Mouse (Mus musculus) bone marrow, adult 2 months (tissue): Measurements from ENCODE around the gene Fate1. TPM values are rescaled to one million over a fixed set of nuclear protein-coding genes. Genes with fewer than 3 reads are reported as not detected.

Experiments
- H3K27ac ChIP-seq: fragments of 200-500 bp; 2 replicates; pipeline ENCODE4 v1.5.1; 2012; ENCODE audit warnings: low read depth, mild to moderate bottlenecking, control low read depth, inconsistent platforms, low read length; ENCODE audit not compliant: control insufficient read depth, poor library complexity, insufficient read depth
- H3K4me1 ChIP-seq: fragments of 200-500 bp; 2 replicates; pipeline ENCODE4 v1.6.1; 2011; ENCODE audit warnings: low read length; ENCODE audit not compliant: control insufficient read depth, insufficient read depth
- H3K4me3 ChIP-seq: fragments of 200-500 bp; replicated peaks from 2 replicates; pipeline ENCODE3; 2011; ENCODE audit warnings: mild to moderate bottlenecking, low read depth, low read length, control low read depth; ENCODE audit not compliant: control insufficient read depth
- CTCF ChIP-seq: fragments of 200-500 bp; IDR thresholded peaks from 2 replicates; pipeline ENCODE4 v1.5.1; 2011; ENCODE audit warnings: low read length, control low read depth; ENCODE audit not compliant: control insufficient read depth, insufficient read depth
- POLR2A ChIP-seq: fragments of 200-500 bp; IDR thresholded peaks from 2 replicates; pipeline ENCODE4 v1.6.1; 2011; ENCODE audit warnings: low read depth, mild to moderate bottlenecking, control low read depth, low read length, borderline replicate concordance; ENCODE audit not compliant: control insufficient read depth
- whole genome bisulfite sequencing: fragments of 180-500 bp; shearing (Covaris S2); methylation state at CpG from one replicate; pipeline ENCODE4 v1.1.7; 2018; 5-methylcytosine and 5-hydroxymethylcytosine counted together
- polyA plus RNA-seq: library from polyadenylated mRNA; stranded (reverse); fragments of >200 nt; gene quantifications from 2 replicates; pipeline ENCODE4 v1.2.4, GENCODE M21; 2011; ENCODE audit warnings: low replicate concordance; ENCODE audit not compliant: missing spikeins, insufficient read depth, insufficient read length

The Fate1 gene
- polyA plus RNA-seq, 1 experiment, result not detected

DNA sequence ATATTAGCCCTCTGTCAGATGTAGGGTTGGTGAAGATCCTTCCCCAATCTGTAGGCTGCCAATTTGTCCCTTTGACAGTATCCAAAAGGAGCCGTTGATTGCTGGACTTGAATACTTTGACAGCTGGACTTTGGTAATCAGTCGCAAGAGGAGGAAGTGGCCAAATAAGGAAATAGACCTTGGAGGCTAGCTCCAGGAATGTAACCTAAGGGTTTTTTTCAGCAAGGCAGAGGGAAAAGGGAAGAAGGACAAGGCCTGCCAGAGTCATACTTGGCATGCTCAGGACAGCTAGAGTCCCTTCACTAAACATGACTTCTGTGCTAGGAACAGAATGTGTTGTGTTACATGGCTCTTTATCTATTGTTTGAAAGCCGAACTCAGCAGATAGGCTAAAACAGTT, 7.7 kb downstream of the Fate1 start:
- Histone ChIP-seq H3K27ac (no peak overlapping the region), H3K4me3 (no peak overlapping the region), H3K4me1 (no peaks in the 10 kb centered on the region)
- WGBS, result 62% methylated on average over 3 of the region's 3 CpGs
- no peak for TF ChIP-seq POLR2A
- TF ChIP-seq CTCF, result no peak

DNA sequence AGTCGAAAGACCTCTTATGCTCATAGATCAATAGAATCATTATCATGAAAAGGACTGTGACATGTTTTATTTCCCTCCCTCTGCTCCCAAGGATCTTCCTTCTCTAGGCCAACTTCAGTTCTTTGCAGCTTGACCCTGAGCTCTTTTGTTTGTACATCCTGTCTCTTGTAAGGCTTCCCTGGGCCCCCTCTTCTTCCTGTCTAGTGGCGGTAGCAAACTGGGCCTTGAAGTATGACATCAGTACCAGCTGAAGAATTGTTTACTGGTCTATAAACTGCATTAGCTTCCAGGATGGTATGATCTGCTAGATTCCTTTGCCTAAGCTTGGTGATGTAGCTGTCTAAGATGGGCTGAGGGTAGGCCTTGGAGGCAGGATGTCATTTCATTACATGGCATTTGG, 8.5 kb downstream of the Fate1 start:
- H3K27ac ChIP-seq, result no peak overlapping the region
- 64% methylated on average over 2 of the region's 2 CpGs for WGBS
- H3K4me3 ChIP-seq, result no peak overlapping the region
- TF ChIP-seq POLR2A, result no peak
- no peak for TF ChIP-seq CTCF
- no peaks in the 10 kb centered on the region for H3K4me1 ChIP-seq

DNA sequence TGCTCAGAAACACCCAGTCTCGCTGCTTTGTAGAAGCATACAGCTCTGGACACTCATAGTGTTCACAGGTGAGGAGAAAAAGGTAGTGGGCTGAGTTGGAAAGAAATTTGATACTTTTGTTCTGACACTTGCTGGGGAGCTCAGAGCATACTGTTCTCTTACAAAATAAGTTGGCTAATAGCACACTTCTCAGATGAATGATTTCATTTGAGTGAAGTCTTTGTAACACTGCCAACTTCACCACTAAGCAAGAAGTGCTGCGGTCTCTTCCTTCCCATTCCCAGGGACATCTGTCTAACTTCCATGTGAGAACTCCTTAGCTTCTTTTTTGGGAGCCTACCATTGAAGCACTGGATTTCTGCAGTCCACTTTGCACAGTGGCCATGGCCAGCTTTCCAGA, 10.4 kb downstream of the Fate1 start:
- 57% methylated on average over 2 of the region's 2 CpGs for WGBS
- Histone ChIP-seq H3K27ac (no peak overlapping the region), H3K4me3 (no peak overlapping the region), H3K4me1 (no peaks in the 10 kb centered on the region)
- TF ChIP-seq CTCF (no peak), POLR2A (no peak)

DNA sequence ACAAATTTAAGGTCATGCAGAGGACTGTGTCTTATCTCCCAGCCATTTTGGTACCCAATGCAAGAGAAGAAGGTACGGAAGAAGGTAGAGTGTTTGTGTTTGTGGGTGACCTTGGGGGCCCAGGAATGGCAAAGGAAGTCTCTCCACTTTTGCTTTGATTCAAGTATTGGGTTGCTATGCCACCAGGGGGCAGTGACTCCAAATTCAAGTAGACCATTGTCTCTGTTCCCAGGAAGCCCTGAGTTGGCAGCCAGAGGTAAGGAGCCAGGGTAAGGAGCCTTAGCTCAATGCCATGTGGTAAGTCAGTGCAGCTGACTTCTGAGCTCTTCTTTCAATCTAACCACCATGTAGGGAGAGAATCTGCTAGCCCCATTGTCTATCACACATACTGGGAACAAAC, 11.0 kb downstream of the Fate1 start:
- WGBS, result 85% methylated on average over 1 of the region's 1 CpGs
- TF ChIP-seq CTCF (no peak), POLR2A (no peak)

DNA sequence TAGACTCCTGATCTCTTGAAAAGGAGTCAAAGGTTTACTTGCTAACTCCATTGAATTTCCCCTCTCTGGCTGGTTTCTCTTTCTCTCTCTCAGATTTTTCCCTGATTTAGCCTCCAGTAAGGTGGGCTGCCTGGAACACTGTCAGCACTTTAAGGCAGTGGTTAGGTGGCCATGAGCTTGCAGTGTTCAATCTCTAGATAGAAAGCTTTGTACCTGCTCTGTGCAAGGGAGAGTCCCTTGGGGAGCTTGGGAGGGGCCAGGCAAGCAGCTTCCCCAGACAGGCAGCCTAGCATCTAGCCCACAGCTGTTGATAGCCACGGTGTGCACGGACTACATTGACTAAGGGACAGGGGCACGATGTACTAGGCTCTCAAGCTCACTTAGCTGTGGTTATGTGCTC, 18.8 kb downstream of the Fate1 start, which contains the start of gene Cnga2:
TSS of gene Cnga2 (plus strand) at position 301 of the 400 bp plus-strand sequence.
- WGBS, result 63% methylated on average over 3 of the region's 3 CpGs

More for the DNA sequence above, 11.0 kb downstream of the Fate1 start:
- Histone ChIP-seq H3K4me1 (no peaks in the 10 kb centered on the region), H3K27ac (no peak overlapping the region), H3K4me3 (no peak overlapping the region)

DNA sequence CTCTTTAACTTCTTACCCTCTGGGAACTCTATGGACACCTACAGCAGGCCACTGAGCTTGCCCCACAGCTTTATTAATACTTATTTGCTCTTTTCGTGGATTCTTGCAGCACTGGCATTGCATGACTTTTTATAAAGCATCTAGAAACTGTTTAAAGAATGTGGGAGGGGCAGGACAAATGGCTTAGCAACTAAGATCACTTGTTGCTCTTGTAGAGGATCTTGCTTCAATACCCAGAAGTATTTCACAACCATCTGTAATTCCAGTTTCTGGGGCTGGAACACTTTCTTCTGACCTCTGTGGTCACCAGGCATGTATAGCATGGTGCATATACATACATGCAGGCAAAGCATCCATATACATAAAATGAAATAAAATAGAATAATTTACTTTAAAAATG, 23.2 kb downstream of the Fate1 start:
- Histone ChIP-seq H3K4me1 (no peaks in the 10 kb centered on the region), H3K27ac (no peak overlapping the region), H3K4me3 (no peak overlapping the region)
- no peak for TF ChIP-seq CTCF
- no peak for TF ChIP-seq POLR2A
- 31% methylated on average over 1 of the region's 1 CpGs for WGBS

More for the DNA sequence above, 18.8 kb downstream of the Fate1 start, which contains the start of gene Cnga2:
- TF ChIP-seq CTCF (no peak), POLR2A (no peak)
- no peak within 1 kb of the TSS for H3K4me3 ChIP-seq
- H3K4me1 ChIP-seq, result no peaks in the 10 kb centered on the region
- no peak within 1 kb of the TSS for H3K27ac ChIP-seq

DNA sequence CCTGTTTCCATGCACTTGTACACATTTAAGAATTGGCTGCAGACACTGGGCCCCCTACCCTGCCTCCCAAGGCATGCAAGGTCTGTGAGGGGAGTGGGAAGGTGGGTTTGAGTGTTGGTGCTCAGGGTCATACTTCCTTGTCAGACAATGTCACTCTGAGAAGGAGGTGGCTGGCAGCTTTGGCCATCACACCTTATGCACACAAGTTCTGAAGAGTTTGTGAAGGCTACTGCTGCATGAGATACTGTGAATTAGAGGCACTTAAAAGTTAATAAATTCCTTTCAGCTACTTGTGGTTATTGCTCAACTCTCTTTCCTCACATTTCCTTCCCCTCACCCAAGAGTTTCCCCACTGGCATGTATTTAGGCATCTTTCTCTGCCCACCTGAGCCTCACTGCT, 37.1 kb downstream of the Fate1 start:
- Histone ChIP-seq H3K4me1 (no peaks in the 10 kb centered on the region), H3K4me3 (no peak overlapping the region), H3K27ac (no peak overlapping the region)
- TF ChIP-seq CTCF, result no peak
- TF ChIP-seq POLR2A, result no peak

DNA sequence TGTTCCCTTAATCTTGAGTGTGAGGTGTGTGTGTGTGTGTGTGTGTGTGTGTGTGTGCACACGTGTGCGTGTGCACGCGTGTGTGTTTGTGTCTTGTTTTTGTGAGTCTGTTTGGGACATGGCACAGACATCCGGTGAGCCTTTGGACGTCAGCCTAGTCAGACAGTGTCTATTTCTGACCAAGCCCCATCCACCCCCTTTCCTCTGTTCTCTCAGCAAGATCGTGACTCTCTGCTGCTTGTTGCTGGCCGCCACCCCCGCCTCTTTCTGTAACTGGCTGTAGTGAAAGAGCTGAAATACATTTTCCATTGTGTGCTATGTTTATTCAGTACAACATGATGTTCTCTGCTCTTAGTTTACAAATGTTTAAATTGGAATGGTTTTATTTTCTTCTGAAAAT, 39.5 kb downstream of the Fate1 start:
- 45% methylated on average over 9 of the region's 9 CpGs for WGBS
- Histone ChIP-seq H3K4me1 (no peaks in the 10 kb centered on the region), H3K4me3 (no peak overlapping the region), H3K27ac (no peak overlapping the region)
- TF ChIP-seq CTCF (no peak), POLR2A (no peak)

DNA sequence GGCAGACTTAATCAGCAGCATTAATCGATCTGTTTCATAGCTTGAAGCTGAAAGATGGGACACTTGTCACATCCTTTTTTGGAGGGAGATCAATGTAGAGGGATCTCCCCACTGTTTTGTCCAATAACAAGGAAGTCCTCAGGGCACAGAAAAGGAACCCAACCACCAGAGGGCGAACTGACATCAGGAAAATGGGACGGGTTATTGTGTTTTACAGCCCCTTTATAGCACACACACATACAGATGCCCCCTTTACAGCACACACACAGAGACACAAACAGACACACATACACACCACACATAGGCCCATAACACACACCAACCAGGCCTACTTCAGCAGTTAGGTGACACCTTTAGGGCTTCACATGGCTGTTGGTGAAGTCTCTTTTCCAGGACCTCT, 40.0 kb downstream of the Fate1 start:
- TF ChIP-seq POLR2A (no peak), CTCF (no peak)
- H3K27ac ChIP-seq, result no peak overlapping the region
- 31% methylated on average over 3 of the region's 3 CpGs for WGBS
- no peaks in the 10 kb centered on the region for H3K4me1 ChIP-seq
- H3K4me3 ChIP-seq, result no peak overlapping the region

DNA sequence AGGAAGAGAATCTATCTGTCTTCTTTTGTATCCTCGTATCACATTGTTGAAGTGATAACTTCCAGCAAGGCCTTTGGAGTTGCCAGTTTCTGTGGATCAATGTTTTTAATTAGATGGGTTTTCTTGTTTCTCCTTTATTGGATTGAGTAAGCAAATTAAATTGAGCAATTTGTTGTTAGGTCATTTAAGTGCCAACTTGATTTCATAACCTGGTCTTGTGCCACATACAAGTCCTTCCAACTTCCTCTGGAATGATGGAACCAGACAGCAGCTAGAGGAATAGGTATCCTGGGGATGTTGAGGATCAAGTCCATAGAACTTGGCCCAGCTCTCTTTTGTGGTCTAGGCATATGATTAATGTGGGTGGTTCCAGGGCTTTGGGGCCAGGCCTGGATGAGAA, 49.5 kb downstream of the Fate1 start:
- TF ChIP-seq CTCF, result no peak
- TF ChIP-seq POLR2A, result no peak
- Histone ChIP-seq H3K4me3 (no peak overlapping the region), H3K4me1 (no peaks in the 10 kb centered on the region), H3K27ac (no peak overlapping the region)
- 90% methylated on average over 1 of the region's 1 CpGs for WGBS
